Mouse (Mus musculus) forebrain, embryonic 13.5 days (tissue): ENCODE measurements at regions not wholly inside any gene's neighbourhood (a gene's known extent, or its start where the extent isn't known, plus 50 kb on each side); places are given as distances from the start of the nearest gene placed in this dataset.

Experiments
- ATAC-seq: fragments of 200-750 bp; cut with Nextera tagmentation; 2 replicates; pipeline ENCODE4 v1.8.0; 2017
- H3K27ac ChIP-seq: fragments of 300-500 bp; sonication (generic); 2 replicates; pipeline ENCODE4 v1.5.1; 2015; ENCODE audit warnings: inconsistent platforms, mild to moderate bottlenecking, moderate library complexity
- H3K27me3 ChIP-seq: fragments of 300-500 bp; sonication (generic); 2 replicates; pipeline ENCODE4 v1.6.1; 2015; ENCODE audit warnings: mild to moderate bottlenecking, inconsistent platforms
- H3K36me3 ChIP-seq: fragments of 300-500 bp; sonication (generic); 2 replicates; pipeline ENCODE4 v1.6.1; 2015; ENCODE audit warnings: mild to moderate bottlenecking, inconsistent platforms; ENCODE audit not compliant: poor library complexity, severe bottlenecking
- H3K4me1 ChIP-seq: fragments of 300-500 bp; sonication (generic); 2 replicates; pipeline ENCODE4 v1.6.1; 2015; ENCODE audit warnings: inconsistent platforms
- H3K4me2 ChIP-seq: fragments of 300-500 bp; sonication (generic); 2 replicates; pipeline ENCODE4 v1.6.1; 2015; ENCODE audit warnings: inconsistent platforms, mild to moderate bottlenecking, moderate library complexity
- H3K4me3 ChIP-seq: fragments of 300-500 bp; sonication (generic); 2 replicates; pipeline ENCODE4 v1.5.1; 2015; ENCODE audit warnings: mild to moderate bottlenecking, inconsistent platforms
- H3K9ac ChIP-seq: fragments of 300-500 bp; sonication (generic); 2 replicates; pipeline ENCODE4 v1.6.1; 2015; ENCODE audit warnings: mild to moderate bottlenecking, inconsistent platforms
- H3K9me3 ChIP-seq: fragments of 300-500 bp; sonication (generic); replicated peaks from 2 replicates; pipeline ENCODE4 v1.6.1; 2016; ENCODE audit warnings: inconsistent platforms
- WGBS: fragments of 180-500 bp; shearing (Covaris S2); methylation state at CpG from one replicate; pipeline ENCODE4 v1.1.7; 2015; 5-methylcytosine and 5-hydroxymethylcytosine counted together

DNA sequence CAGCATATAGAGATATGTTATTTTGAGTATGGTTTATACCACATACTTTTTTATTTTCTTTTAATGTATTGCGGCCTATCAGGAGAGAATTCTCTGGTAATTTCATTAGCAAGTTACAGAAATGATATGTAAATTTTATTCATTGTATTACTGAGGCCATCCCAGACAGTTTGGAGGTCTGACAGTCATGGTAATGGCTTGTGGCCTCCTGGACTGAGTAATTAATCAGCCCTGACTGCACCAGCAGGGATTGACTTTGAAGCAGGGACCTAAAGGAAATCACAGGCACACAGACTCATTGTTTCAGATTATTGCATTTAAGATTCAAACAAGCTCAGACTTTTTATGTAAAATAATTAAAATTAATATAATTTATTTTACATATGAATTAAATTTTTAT, 435.9 kb upstream of the Siglech start:
- WGBS = 86% methylated on average over 1 of the region's 1 CpGs
- Histone ChIP-seq H3K27me3 (no peaks in the 10 kb centered on the region), H3K4me3 (no peak overlapping the region), H3K4me1 (no peaks in the 10 kb centered on the region), H3K4me2 (no peak overlapping the region), H3K36me3 (no peaks in the 10 kb centered on the region), H3K9me3 (no peaks in the 10 kb centered on the region), H3K27ac (no peak overlapping the region), H3K9ac (no peak overlapping the region)
- ATAC-seq = 0 out of 2 replicates have a peak, but pooled peaks have one; percentile 50

DNA sequence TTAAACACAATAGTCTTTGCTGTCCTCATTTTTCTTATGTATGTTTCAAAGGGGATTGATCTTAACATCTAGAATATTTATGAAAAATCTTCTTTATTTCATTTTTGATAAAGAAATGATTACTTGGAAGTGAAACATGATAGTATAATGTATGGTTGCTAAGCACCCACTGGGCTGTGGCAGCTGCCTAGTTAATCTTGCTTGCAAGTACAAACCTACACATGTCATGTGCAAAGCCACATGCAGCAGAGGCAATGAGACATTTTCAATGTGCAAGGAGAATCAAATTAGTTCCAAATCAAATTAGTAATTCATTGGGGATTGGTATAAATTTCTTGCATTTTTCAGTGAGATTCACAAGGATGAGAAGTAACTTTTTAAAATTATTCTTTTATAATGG, 428.1 kb upstream of the Siglech start:
- no peaks in the 10 kb centered on the region for H3K36me3 ChIP-seq
- H3K4me3 ChIP-seq = no peak overlapping the region
- no peaks in the 10 kb centered on the region for H3K27me3 ChIP-seq
- no peaks in the 10 kb centered on the region for H3K4me1 ChIP-seq
- H3K4me2 ChIP-seq = no peak overlapping the region
- no peaks in the 10 kb centered on the region for H3K9me3 ChIP-seq
- H3K27ac ChIP-seq = no peak overlapping the region
- ATAC-seq = no peak
- H3K9ac ChIP-seq = no peak overlapping the region
